ENCODE assay signal across 10 mouse cellular contexts in genomic region chr4:128872992-128873391, GRCm38 (mm10). TPM values are rescaled to one million over a fixed set of nuclear protein-coding genes. Genes with fewer than 3 reads are reported as not detected.
DNase-seq lines count a peak whose midpoint lies in the region; ATAC-seq and TF ChIP-seq lines count a peak whose summit lies in the region.
"Had no signal": no experiment of that assay in that cellular context is flagged by ENCODE, and none has a peak within 500 bp of the region (broad histone marks: within the 10 kb centered on the region; RNA-seq: fewer than 3 reads in every experiment).

No protein-coding gene starts in this region.

- no peak for DNase-seq in forebrain, embryonic 11.5 days (ENCODE audit: low spot score)
- no peak for DNase-seq in stomach, postnatal 0 days (ENCODE audit: low spot score)
- peak; percentile 21 to 33 for DNase-seq in left cerebral cortex, postnatal 36 days (ENCODE audit: low spot score in 2 of 2)
- no peak for DNase-seq in kidney, adult 8-10 months
- DNase-seq in embryo, embryonic 11 days: no peak
- DNase-seq: kidney, postnatal 36 days had no signal

- no peaks in the 10 kb centered on the region for H3K36me3 ChIP-seq in forebrain, embryonic 12.5 days (replicated peaks)
- H3K36me3 ChIP-seq in forebrain, embryonic 11.5 days (ENCODE audit: control insufficient read depth, insufficient read depth, low read length): no peaks in the 10 kb centered on the region
- no peaks in the 10 kb centered on the region for H3K36me3 ChIP-seq in stomach, embryonic 15.5 days
- no peaks in the 10 kb centered on the region for H3K36me3 ChIP-seq in stomach, postnatal 0 days (ENCODE audit: control insufficient read depth, insufficient read depth, low read length)
- H3K36me3 ChIP-seq in liver, embryonic 12.5 days: no peaks in the 10 kb centered on the region
- H3K36me3 ChIP-seq: midbrain, embryonic 12.5 days had no signal

- intact Hi-C loops in left cerebral cortex, postnatal 36 days (cut with DNase I): no loop called here

- no peak for TF ChIP-seq CTCF in stomach, postnatal 0 days (IDR thresholded peaks at IDR 0.05; ENCODE audit: low read depth)

- H3K4me3 ChIP-seq in forebrain, embryonic 12.5 days (replicated peaks): no peak overlapping the region
- no peak overlapping the region for H3K4me3 ChIP-seq in forebrain, embryonic 11.5 days (ENCODE audit: low read depth, low read length)
- no peak overlapping the region for H3K4me3 ChIP-seq in stomach, embryonic 15.5 days (replicated peaks)
- no peak overlapping the region for H3K4me3 ChIP-seq in stomach, postnatal 0 days (ENCODE audit: low read depth, low read length)
- H3K4me3 ChIP-seq in liver, embryonic 12.5 days: no peak overlapping the region
- H3K4me3 ChIP-seq: midbrain, embryonic 12.5 days had no signal

- H3K4me2 ChIP-seq in forebrain, embryonic 12.5 days: no peak overlapping the region
- H3K4me2 ChIP-seq in forebrain, embryonic 11.5 days (ENCODE audit: low read depth, low read length, severe bottlenecking): no peak overlapping the region
- H3K4me2 ChIP-seq in stomach, embryonic 15.5 days: 0 out of 2 replicates have a peak overlapping the region, but pooled peaks have one; percentile 4
- H3K4me2 ChIP-seq in stomach, postnatal 0 days (replicated peaks; ENCODE audit: low read depth): no peak overlapping the region
- no peak overlapping the region for H3K4me2 ChIP-seq in liver, embryonic 12.5 days
- H3K4me2 ChIP-seq: midbrain, embryonic 12.5 days had no signal

- ATAC-seq in forebrain, embryonic 12.5 days (ENCODE audit: low FRiP score): no peak
- ATAC-seq in forebrain, embryonic 11.5 days (replicated peaks; ENCODE audit: low FRiP score): no peak
- ATAC-seq in stomach, embryonic 15.5 days (ENCODE audit: insufficient read depth, low FRiP score, low read depth): no peak
- no peak for ATAC-seq in stomach, postnatal 0 days (ENCODE audit: low FRiP score, low TSS enrichment)
- ATAC-seq in liver, embryonic 12.5 days: no peak

- 61% methylated on average over 19 of the region's 19 CpGs for WGBS in forebrain, embryonic 12.5 days
- WGBS in forebrain, embryonic 11.5 days: 64% methylated on average over 19 of the region's 19 CpGs
- 50% methylated on average over 19 of the region's 19 CpGs for WGBS in stomach, embryonic 15.5 days
- WGBS in stomach, postnatal 0 days: 54% methylated on average over 19 of the region's 19 CpGs
- WGBS in liver, embryonic 12.5 days (ENCODE audit: insufficient replicate concordance): 37% methylated on average over 19 of the region's 19 CpGs

- no peaks in the 10 kb centered on the region for H3K9me3 ChIP-seq in forebrain, embryonic 12.5 days
- no peaks in the 10 kb centered on the region for H3K9me3 ChIP-seq in forebrain, embryonic 11.5 days (ENCODE audit: control insufficient read depth, low read length)
- no peaks in the 10 kb centered on the region for H3K9me3 ChIP-seq in stomach, embryonic 15.5 days
- no peaks in the 10 kb centered on the region for H3K9me3 ChIP-seq in stomach, postnatal 0 days (ENCODE audit: control insufficient read depth, low read length)
- no peaks in the 10 kb centered on the region for H3K9me3 ChIP-seq in liver, embryonic 12.5 days (replicated peaks)
- H3K9me3 ChIP-seq: midbrain, embryonic 12.5 days had no signal

- H3K4me1 ChIP-seq in forebrain, embryonic 12.5 days: peaks cover 9% of the 10 kb centered on the region
- H3K4me1 ChIP-seq in forebrain, embryonic 11.5 days (replicated peaks; ENCODE audit: control insufficient read depth, insufficient read depth, low read length): no peaks in the 10 kb centered on the region
- no peaks in the 10 kb centered on the region for H3K4me1 ChIP-seq in stomach, embryonic 15.5 days
- H3K4me1 ChIP-seq in stomach, postnatal 0 days (replicated peaks; ENCODE audit: control insufficient read depth, insufficient read depth): no peaks in the 10 kb centered on the region
- H3K4me1 ChIP-seq in liver, embryonic 12.5 days: no peaks in the 10 kb centered on the region

- no peak for TF ChIP-seq EP300 in stomach, postnatal 0 days (optimal IDR thresholded peaks at IDR 0.05)

- peak overlapping the region; percentile 21; the same call in 1 of the 2 replicates for H3K27ac ChIP-seq in forebrain, embryonic 12.5 days
- H3K27ac ChIP-seq in forebrain, embryonic 11.5 days (ENCODE audit: low read depth, low read length): no peak overlapping the region
- no peak overlapping the region for H3K27ac ChIP-seq in stomach, embryonic 15.5 days
- H3K27ac ChIP-seq in stomach, postnatal 0 days (replicated peaks): no peak overlapping the region
- no peak overlapping the region for H3K27ac ChIP-seq in liver, embryonic 12.5 days
- H3K27ac ChIP-seq: midbrain, embryonic 12.5 days had no signal

- no peak overlapping the region for H3K9ac ChIP-seq in forebrain, embryonic 12.5 days
- no peak overlapping the region for H3K9ac ChIP-seq in forebrain, embryonic 11.5 days (ENCODE audit: low read length)
- H3K9ac ChIP-seq in stomach, embryonic 15.5 days: no peak overlapping the region
- no peak overlapping the region for H3K9ac ChIP-seq in stomach, postnatal 0 days (ENCODE audit: low read length)
- H3K9ac ChIP-seq in liver, embryonic 12.5 days: no peak overlapping the region
- H3K9ac ChIP-seq: midbrain, embryonic 12.5 days had no signal

- H3K27me3 ChIP-seq in forebrain, embryonic 12.5 days: peaks cover 10% of the 10 kb centered on the region
- H3K27me3 ChIP-seq in forebrain, embryonic 11.5 days (ENCODE audit: control insufficient read depth, insufficient read depth, low read length): no peaks in the 10 kb centered on the region
- 0 out of 2 replicates have a peak, but pooled peaks cover 3% of the 10 kb centered on the region for H3K27me3 ChIP-seq in stomach, embryonic 15.5 days (replicated peaks)
- H3K27me3 ChIP-seq in stomach, postnatal 0 days (ENCODE audit: control insufficient read depth, insufficient read depth, low read length): no peaks in the 10 kb centered on the region
- H3K27me3 ChIP-seq in liver, embryonic 12.5 days (replicated peaks): peaks cover 67% of the 10 kb centered on the region
- H3K27me3 ChIP-seq: midbrain, embryonic 12.5 days had no signal

RNA-seq across cellular contexts. Expression of gene Trim62, which starts 10.4 kb away (rescaled TPM):
- polyA plus RNA-seq in forebrain, embryonic 12.5 days (2016; fragmentation: Nextera tagmentation; extraction: Ambion mirVana): 12.5 and 12.6 TPM in 2 replicates
- polyA plus RNA-seq in forebrain, embryonic 11.5 days (2014; fragmentation: Nextera tagmentation; extraction: Ambion mirVana): 9.4 and 11.0 TPM in 2 replicates
- polyA plus RNA-seq in stomach, embryonic 15.5 days (2015; fragmentation: Nextera tagmentation; extraction: Ambion mirVana): 3.3 and 3.6 TPM in 2 replicates
- polyA plus RNA-seq in stomach, postnatal 0 days (2015; fragmentation: Nextera tagmentation; extraction: Ambion mirVana): 2.6 and 3.5 TPM in 2 replicates
- total RNA-seq in left cerebral cortex, postnatal 36 days (2021): 10 to 100 TPM; 17.6 to 18.9 TPM
- 1.3 and 1.8 TPM in 2 replicates for polyA plus RNA-seq in liver, embryonic 12.5 days (2016; fragmentation: Nextera tagmentation; extraction: Ambion mirVana)

Comparison
In these comparisons a context has a peak if more than half of its experiments do, and no peak if none do; other contexts are left out.
1. DNase-seq: peak in left cerebral cortex, postnatal 36 days (2 of 2); none in forebrain, embryonic 11.5 days (single experiment), stomach, postnatal 0 days (single experiment), kidney, adult 8-10 months (0 of 2) and embryo, embryonic 11 days (single experiment).